In the genomic region with DNA sequence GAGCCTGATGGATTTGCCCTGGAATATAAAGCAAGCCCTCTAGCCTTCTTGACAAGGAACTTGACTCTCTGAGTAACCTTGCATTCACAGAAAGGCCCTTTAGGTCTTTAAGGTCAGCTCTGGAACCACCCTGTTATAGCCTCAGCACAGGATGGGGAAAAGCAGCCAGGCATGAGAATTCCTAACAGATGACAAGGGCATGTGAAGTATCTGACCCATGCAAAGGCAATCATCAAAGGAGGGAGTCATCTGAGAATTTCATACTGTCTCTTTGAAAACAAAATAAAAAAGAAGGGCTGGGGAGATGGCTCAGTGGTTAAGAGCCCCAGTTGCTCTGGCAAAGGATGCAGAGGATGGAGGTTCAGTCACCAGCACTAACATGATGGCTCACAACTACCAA, we compare ENCODE assay signal across 25 mouse cellular contexts. TPM values are rescaled to one million over a fixed set of nuclear protein-coding genes. Genes with fewer than 3 reads are reported as not detected.
DNase-seq lines count a peak whose midpoint lies in the region; ATAC-seq lines count a peak whose summit lies in the region.
"Had no signal": no experiment of that assay in that cellular context is flagged by ENCODE, and none has a peak within 500 bp of the region (broad histone marks: within the 10 kb centered on the region; RNA-seq: fewer than 3 reads in every experiment).

No protein-coding gene starts in this region.

- no peak overlapping the region for H3K9ac ChIP-seq in forebrain, embryonic 12.5 days
- no peak overlapping the region for H3K9ac ChIP-seq in hindbrain, embryonic 14.5 days
- H3K9ac ChIP-seq in hindbrain, embryonic 11.5 days (ENCODE audit: low read depth, low read length) = no peak overlapping the region
- H3K9ac ChIP-seq in hindbrain, embryonic 15.5 days = no peak overlapping the region
- H3K9ac ChIP-seq in midbrain, embryonic 15.5 days = no peak overlapping the region
- H3K9ac ChIP-seq: heart, embryonic 15.5 days; intestine, embryonic 15.5 days; limb, embryonic 13.5 days; liver, embryonic 12.5 days had no signal

- no peaks in the 10 kb centered on the region for H3K27me3 ChIP-seq in forebrain, embryonic 10.5 days (ENCODE audit: poor library complexity, severe bottlenecking)
- H3K27me3 ChIP-seq in forebrain, embryonic 12.5 days = 0 out of 2 replicates have a peak, but pooled peaks cover 2% of the 10 kb centered on the region
- no peaks in the 10 kb centered on the region for H3K27me3 ChIP-seq in hindbrain, embryonic 14.5 days (ENCODE audit: control insufficient read depth, insufficient read depth, low read length)
- H3K27me3 ChIP-seq in hindbrain, embryonic 11.5 days (ENCODE audit: control insufficient read depth, insufficient read depth, low read length) = no peaks in the 10 kb centered on the region
- no peaks in the 10 kb centered on the region for H3K27me3 ChIP-seq in hindbrain, embryonic 15.5 days
- no peaks in the 10 kb centered on the region for H3K27me3 ChIP-seq in midbrain, embryonic 15.5 days (replicated peaks)
- H3K27me3 ChIP-seq: heart, embryonic 15.5 days; intestine, embryonic 15.5 days; limb, embryonic 13.5 days; liver, embryonic 12.5 days had no signal

- no peak for DNase-seq in forebrain, embryonic 10.5 days (ENCODE audit: extremely low spot score, low spot score)
- DNase-seq in hindbrain, embryonic 14.5 days (ENCODE audit: low spot score) = no peak
- DNase-seq in hindbrain, embryonic 11.5 days (ENCODE audit: low spot score) = no peak
- DNase-seq in lung, postnatal 14 days = no peak
- DNase-seq: cerebellum, adult 11 months; cerebellum, adult 9-11 months; gastrocnemius, postnatal 36 days; heart, postnatal 36 days; kidney, adult 8-10 months; kidney, postnatal 14 days; layer of hippocampus, postnatal 36 days; lung, adult 2 months; thymus, adult 2 months; thymus, postnatal 4 days had no signal

- no peaks in the 10 kb centered on the region for H3K9me3 ChIP-seq in forebrain, embryonic 10.5 days
- no peaks in the 10 kb centered on the region for H3K9me3 ChIP-seq in forebrain, embryonic 12.5 days
- H3K9me3 ChIP-seq in hindbrain, embryonic 14.5 days (ENCODE audit: control insufficient read depth, low read length) = no peaks in the 10 kb centered on the region
- H3K9me3 ChIP-seq in hindbrain, embryonic 11.5 days (ENCODE audit: control insufficient read depth, low read length) = no peaks in the 10 kb centered on the region
- H3K9me3 ChIP-seq in hindbrain, embryonic 15.5 days = no peaks in the 10 kb centered on the region
- no peaks in the 10 kb centered on the region for H3K9me3 ChIP-seq in midbrain, embryonic 15.5 days
- H3K9me3 ChIP-seq: heart, embryonic 15.5 days; intestine, embryonic 15.5 days; limb, embryonic 13.5 days; liver, embryonic 12.5 days had no signal

- no peak overlapping the region for H3K4me2 ChIP-seq in forebrain, embryonic 12.5 days
- no peak overlapping the region for H3K4me2 ChIP-seq in hindbrain, embryonic 14.5 days (replicated peaks)
- H3K4me2 ChIP-seq in hindbrain, embryonic 11.5 days (replicated peaks; ENCODE audit: low read depth, low read length) = no peak overlapping the region
- H3K4me2 ChIP-seq in hindbrain, embryonic 15.5 days = no peak overlapping the region
- H3K4me2 ChIP-seq in midbrain, embryonic 15.5 days = no peak overlapping the region
- H3K4me2 ChIP-seq: heart, embryonic 15.5 days; intestine, embryonic 15.5 days; limb, embryonic 13.5 days; liver, embryonic 12.5 days had no signal

- no peak overlapping the region for H3K4me3 ChIP-seq in forebrain, embryonic 10.5 days
- H3K4me3 ChIP-seq in forebrain, embryonic 12.5 days (replicated peaks) = no peak overlapping the region
- no peak overlapping the region for H3K4me3 ChIP-seq in hindbrain, embryonic 14.5 days (replicated peaks; ENCODE audit: low read length)
- H3K4me3 ChIP-seq in hindbrain, embryonic 11.5 days (ENCODE audit: low read depth, low read length) = no peak overlapping the region
- no peak overlapping the region for H3K4me3 ChIP-seq in hindbrain, embryonic 15.5 days
- no peak overlapping the region for H3K4me3 ChIP-seq in midbrain, embryonic 15.5 days
- H3K4me3 ChIP-seq: heart, embryonic 15.5 days; intestine, embryonic 15.5 days; layer of hippocampus, adult 2 months; limb, embryonic 13.5 days; liver, embryonic 12.5 days; megakaryocyte, embryonic 14.5 days had no signal

- 0 out of 2 replicates have a peak overlapping the region, but pooled peaks have one; percentile 17 for H3K27ac ChIP-seq in forebrain, embryonic 10.5 days
- H3K27ac ChIP-seq in forebrain, embryonic 12.5 days = no peak overlapping the region
- H3K27ac ChIP-seq in hindbrain, embryonic 14.5 days = peak overlapping the region; percentile 89
- H3K27ac ChIP-seq in hindbrain, embryonic 11.5 days (ENCODE audit: low read depth, low read length) = no peak overlapping the region
- H3K27ac ChIP-seq in hindbrain, embryonic 15.5 days (replicated peaks) = peak overlapping the region; percentile 91; the same call in 1 of the 2 replicates
- peak overlapping the region; percentile 86; the same call in 1 of the 2 replicates for H3K27ac ChIP-seq in midbrain, embryonic 15.5 days
- H3K27ac ChIP-seq: heart, embryonic 15.5 days; intestine, embryonic 15.5 days; limb, embryonic 13.5 days; liver, embryonic 12.5 days had no signal

- H3K4me1 ChIP-seq in forebrain, embryonic 10.5 days = peaks cover 35% of the 10 kb centered on the region
- peaks cover 33% of the 10 kb centered on the region for H3K4me1 ChIP-seq in forebrain, embryonic 12.5 days
- H3K4me1 ChIP-seq in hindbrain, embryonic 14.5 days (replicated peaks; ENCODE audit: control insufficient read depth, insufficient read depth, low read length) = peaks cover 29% of the 10 kb centered on the region
- H3K4me1 ChIP-seq in hindbrain, embryonic 11.5 days (replicated peaks; ENCODE audit: control insufficient read depth, insufficient read depth, low read length) = peaks cover 9% of the 10 kb centered on the region; the same call in 1 of the 2 replicates
- H3K4me1 ChIP-seq in hindbrain, embryonic 15.5 days (replicated peaks) = peaks cover 36% of the 10 kb centered on the region
- H3K4me1 ChIP-seq in midbrain, embryonic 15.5 days = peaks cover 37% of the 10 kb centered on the region

- no peaks in the 10 kb centered on the region for H3K36me3 ChIP-seq in forebrain, embryonic 10.5 days (replicated peaks)
- H3K36me3 ChIP-seq in forebrain, embryonic 12.5 days (replicated peaks) = no peaks in the 10 kb centered on the region
- no peaks in the 10 kb centered on the region for H3K36me3 ChIP-seq in hindbrain, embryonic 14.5 days (replicated peaks; ENCODE audit: control insufficient read depth, insufficient read depth)
- H3K36me3 ChIP-seq in hindbrain, embryonic 11.5 days (ENCODE audit: control insufficient read depth, insufficient read depth, low read length) = no peaks in the 10 kb centered on the region
- H3K36me3 ChIP-seq in hindbrain, embryonic 15.5 days = no peaks in the 10 kb centered on the region
- H3K36me3 ChIP-seq in midbrain, embryonic 15.5 days (replicated peaks) = no peaks in the 10 kb centered on the region
- H3K36me3 ChIP-seq: heart, embryonic 15.5 days; intestine, embryonic 15.5 days; limb, embryonic 13.5 days; liver, embryonic 12.5 days had no signal

- no peak for ATAC-seq in forebrain, embryonic 12.5 days (ENCODE audit: low FRiP score)
- no peak for ATAC-seq in hindbrain, embryonic 14.5 days (ENCODE audit: low FRiP score)
- ATAC-seq in hindbrain, embryonic 11.5 days (ENCODE audit: low FRiP score) = no peak
- no peak for ATAC-seq in hindbrain, embryonic 15.5 days (ENCODE audit: low FRiP score, low read depth)
- ATAC-seq in midbrain, embryonic 15.5 days (replicated peaks) = no peak
- no peak for ATAC-seq in megakaryocyte progenitor cell, adult 5-6 weeks (replicated peaks; ENCODE audit: poor library complexity)
- ATAC-seq: CD4-positive, CD25-positive, alpha-beta regulatory T cell, adult 4 months; intestine, embryonic 15.5 days; liver, embryonic 12.5 days had no signal

RNA-seq across cellular contexts. Expression of gene Irf2bpl, which starts 33.3 kb away (rescaled TPM):
- polyA plus RNA-seq in forebrain, embryonic 10.5 days (2016; fragmentation: Nextera tagmentation; extraction: Ambion mirVana) = 20.5 and 22.6 TPM in 2 replicates
- 74.8 and 81.9 TPM in 2 replicates for polyA plus RNA-seq in forebrain, embryonic 12.5 days (2016; fragmentation: Nextera tagmentation; extraction: Ambion mirVana)
- polyA plus RNA-seq in hindbrain, embryonic 14.5 days (2014; fragmentation: Nextera tagmentation; extraction: Ambion mirVana) = 64.5 and 65.5 TPM in 2 replicates
- 16.0 and 21.3 TPM in 2 replicates for polyA plus RNA-seq in hindbrain, embryonic 11.5 days (2014; fragmentation: Nextera tagmentation; extraction: Ambion mirVana)
- polyA plus RNA-seq in hindbrain, embryonic 15.5 days (2015; fragmentation: Nextera tagmentation; extraction: Ambion mirVana) = 72.9 and 87.3 TPM in 2 replicates
- polyA plus RNA-seq in midbrain, embryonic 15.5 days (2015; fragmentation: Nextera tagmentation; extraction: Ambion mirVana) = 94.3 and 98.5 TPM in 2 replicates
- 1.4 and 1.8 TPM in 2 replicates for total RNA-seq in megakaryocyte progenitor cell, adult 5-6 weeks (2015)
- total RNA-seq in megakaryocyte progenitor cell, adult 5-6 weeks (2017) = 1.6 and 1.7 TPM in 2 replicates

Comparison
In these comparisons a context has a peak if more than half of its experiments do, and no peak if none do; other contexts are left out.
1. H3K27ac ChIP-seq: peak in forebrain, embryonic 10.5 days (single experiment), hindbrain, embryonic 14.5 days (single experiment), hindbrain, embryonic 15.5 days (single experiment) and midbrain, embryonic 15.5 days (single experiment); none in forebrain, embryonic 12.5 days (single experiment) and hindbrain, embryonic 11.5 days (single experiment).